Mouse (Mus musculus): ENCODE results near the gene Dgat2.

The Dgat2 gene

GRCm38 (mm10) chr7:99161529-99161928, 21.0 kb downstream of the Dgat2 start:
- no peak for DNase-seq

DNA sequence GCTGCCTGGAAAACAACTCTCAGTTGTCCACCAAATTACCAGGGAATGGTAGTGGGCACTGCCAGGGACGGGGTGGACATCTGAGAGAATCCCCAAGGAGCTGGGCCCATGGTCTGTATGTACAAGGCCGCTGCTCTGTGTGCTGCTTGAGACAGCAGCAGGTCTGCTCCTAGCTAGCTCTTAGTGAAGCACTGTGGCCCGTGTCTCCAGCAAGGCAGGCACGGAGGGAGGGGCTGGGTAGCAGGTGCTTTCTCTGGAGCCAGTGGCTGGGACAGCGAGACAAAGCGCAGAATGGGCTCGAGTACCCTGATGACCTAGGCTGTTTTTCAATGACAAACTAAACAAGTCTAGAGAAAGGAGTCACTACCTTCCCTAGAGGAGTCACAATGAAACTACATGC, 21.5 kb downstream of the Dgat2 start:
- no peak for DNase-seq

- DNase-seq, result no peak
These were observed 23.1 kb downstream of the Dgat2 start for GRCm38 (mm10) chr7:99159446-99159845.

- DNase-seq, result no peak
These were observed 23.6 kb downstream of the Dgat2 start for GRCm38 (mm10) chr7:99158904-99159303.

- no peak for DNase-seq
These were observed 24.5 kb downstream of the Dgat2 start for GRCm38 (mm10) chr7:99158011-99158410.

GRCm38 (mm10) chr7:99156737-99157136, 25.8 kb downstream of the Dgat2 start:
- no peak for DNase-seq

DNA sequence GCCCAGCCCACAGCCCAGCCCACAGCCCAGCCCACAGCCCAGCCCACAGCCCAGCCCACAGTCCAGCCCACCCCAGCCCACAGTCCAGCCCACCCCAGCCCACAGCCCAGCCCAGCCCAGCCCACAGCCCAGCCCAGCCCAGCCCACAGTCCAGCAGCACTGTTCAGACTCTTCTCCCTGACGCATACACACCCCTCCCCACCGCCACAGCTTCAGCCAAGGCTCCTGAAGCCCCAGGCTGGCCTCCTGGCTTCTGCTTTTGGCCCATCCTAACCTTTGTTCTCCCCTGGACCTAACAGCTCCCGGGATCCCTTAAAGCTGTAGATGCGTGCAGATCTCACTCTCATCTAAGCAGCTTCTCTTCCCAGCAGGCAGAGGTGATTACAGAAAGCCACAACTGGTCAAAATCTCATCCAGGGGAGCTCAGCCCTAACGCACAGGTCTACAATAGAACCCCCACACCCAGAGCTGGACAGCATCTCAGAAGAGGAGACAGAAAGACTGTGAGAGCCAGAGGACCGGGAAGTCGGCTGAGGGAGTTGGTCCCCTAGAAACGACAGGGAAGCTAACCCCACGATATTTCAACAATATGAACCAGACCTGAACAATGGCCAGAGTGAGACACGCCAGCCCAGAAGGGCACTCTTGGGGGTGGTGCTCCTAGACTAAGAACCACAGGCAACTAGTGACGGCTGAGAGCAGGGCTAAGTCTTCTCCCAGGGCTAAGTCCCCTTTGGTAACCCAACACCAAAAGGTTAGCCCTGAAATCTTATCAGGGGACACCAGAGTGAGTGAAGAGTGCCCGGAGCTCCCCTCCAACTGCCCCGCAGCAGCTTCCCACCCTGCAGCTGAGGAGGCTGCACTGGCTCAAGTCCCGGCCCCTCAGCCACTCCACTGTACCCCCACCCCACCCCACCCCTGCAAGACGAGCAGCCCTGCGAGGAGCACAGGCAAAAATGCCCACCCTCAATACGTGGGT, 26.9 kb downstream of the Dgat2 start:
- DNase-seq, result peak; percentile 83

- DNase-seq, result peak; percentile 67
These were observed 27.8 kb downstream of the Dgat2 start for GRCm38 (mm10) chr7:99154648-99155151.

DNA sequence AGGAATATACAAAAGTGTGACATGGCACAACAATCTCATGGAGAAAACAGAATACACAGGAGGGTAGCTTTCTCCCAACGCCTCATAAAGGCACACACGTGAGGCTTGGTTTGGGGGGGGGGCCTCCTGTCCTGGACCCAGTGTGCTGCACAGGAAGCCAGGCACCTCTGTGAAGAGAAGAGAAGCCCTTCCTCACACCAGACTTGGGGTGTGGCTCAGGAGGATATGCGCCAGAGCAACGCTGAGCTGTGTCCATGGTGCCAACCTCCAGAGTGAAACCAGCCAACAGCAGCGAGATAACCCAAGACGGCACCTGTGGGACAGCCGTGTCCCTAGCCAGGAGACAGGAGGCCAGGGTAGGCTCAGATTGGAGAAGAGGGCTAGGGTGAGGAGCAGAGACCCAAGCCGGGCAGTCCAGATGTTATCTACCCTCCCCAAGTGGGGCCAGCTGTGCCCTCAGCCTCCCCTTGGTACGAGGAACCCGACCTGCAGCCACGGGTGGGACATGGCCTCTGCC, 28.8 kb downstream of the Dgat2 start:
- DNase-seq, result no peak

DNA sequence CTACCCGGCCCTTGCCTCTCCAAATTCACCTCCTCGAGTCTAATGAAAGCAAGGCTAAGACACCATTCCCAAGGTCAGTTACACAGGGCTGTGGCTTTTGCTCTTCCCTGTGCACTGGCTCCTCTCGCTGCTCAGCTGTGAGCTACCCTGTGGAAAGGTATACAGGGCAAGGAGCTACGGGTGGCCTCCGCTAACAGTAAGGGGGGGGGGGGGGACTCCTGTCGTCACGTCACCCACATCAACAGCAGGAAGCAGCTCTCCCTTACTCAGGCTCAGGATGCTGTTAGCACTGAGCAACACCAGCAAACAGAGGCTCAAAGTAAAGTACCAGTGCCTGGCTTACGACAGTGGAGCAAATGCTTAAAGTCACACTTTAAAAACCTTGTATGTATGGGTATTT, 29.8 kb downstream of the Dgat2 start:
- no peak for DNase-seq

DNA sequence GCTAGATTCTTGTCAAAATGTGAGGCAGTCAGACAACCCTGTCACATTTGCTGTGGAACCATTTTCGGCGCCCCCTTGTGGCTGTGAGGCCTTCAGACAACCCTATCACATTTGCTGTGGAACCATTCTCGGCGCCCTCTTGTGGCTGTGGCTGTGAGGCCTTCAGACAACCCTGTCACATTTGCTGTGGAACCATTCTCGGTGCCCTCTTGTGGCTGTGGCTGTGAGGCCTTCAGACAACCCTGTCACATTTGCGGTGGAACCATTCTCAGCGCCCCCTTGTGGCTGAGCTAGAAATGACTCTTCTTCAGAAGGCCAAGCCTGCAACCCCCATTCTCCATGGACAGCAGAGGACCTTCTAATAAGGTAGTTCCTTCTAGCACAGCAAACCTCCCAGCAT, 31.2 kb downstream of the Dgat2 start:
- peak; percentile 98 for DNase-seq

DNA sequence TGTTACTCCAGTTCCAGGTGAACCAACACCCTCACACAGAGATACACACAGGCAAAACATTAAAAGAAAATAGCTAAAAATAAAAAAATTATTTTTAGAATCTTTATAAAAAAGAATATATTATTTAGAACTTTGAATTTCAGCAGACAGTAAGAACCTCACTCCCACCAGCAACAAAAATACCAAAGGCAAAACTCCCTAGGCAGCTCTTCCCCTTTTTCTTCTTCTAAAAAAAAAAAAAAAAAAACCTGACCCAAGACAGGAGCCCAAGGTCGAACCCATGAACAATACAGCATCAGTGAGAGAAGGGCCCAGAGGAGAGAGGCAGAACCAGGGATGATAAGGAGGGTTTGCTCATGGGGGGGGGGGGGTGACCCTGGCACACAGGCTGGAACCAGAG, 33.5 kb downstream of the Dgat2 start:
- no peak for DNase-seq

GRCm38 (mm10) chr7:99147494-99147893, 35.0 kb downstream of the Dgat2 start:
- no peak for DNase-seq

GRCm38 (mm10) chr7:99146906-99147305, 35.6 kb downstream of the Dgat2 start:
- no peak for DNase-seq

- DNase-seq, result no peak
These were observed 36.5 kb downstream of the Dgat2 start for GRCm38 (mm10) chr7:99146011-99146410.

GRCm38 (mm10) chr7:99144616-99145015, 37.9 kb downstream of the Dgat2 start:
- DNase-seq, result no peak

- no peak for DNase-seq
These were observed 39.3 kb downstream of the Dgat2 start for GRCm38 (mm10) chr7:99143244-99143643.

- no peak for DNase-seq
These were observed 40.5 kb downstream of the Dgat2 start for GRCm38 (mm10) chr7:99141919-99142606.

- peak; percentile 100 for DNase-seq
These were observed 41.3 kb downstream of the Dgat2 start, which contains the start of gene Uvrag for GRCm38 (mm10) chr7:99140984-99141918. TSS of gene Uvrag (minus strand) at chr7:99141141.

GRCm38 (mm10) chr7:99140511-99140910, 42.0 kb downstream of the Dgat2 start:
- DNase-seq, result no peak

- peak; percentile 21 for DNase-seq
These were observed 42.6 kb downstream of the Dgat2 start for GRCm38 (mm10) chr7:99139841-99140491.

- DNase-seq, result no peak
These were observed 45.0 kb downstream of the Dgat2 start for GRCm38 (mm10) chr7:99137541-99137940.

All from retina, postnatal 1 day (tissue).